Mouse (Mus musculus) megakaryocyte, embryonic 14.5 days (primary cell): ENCODE measurements around the gene March6.

Source experiments
- FLI1 ChIP-seq: IDR thresholded peaks from 2 replicates; pipeline ENCODE4 v1.6.1; 2012; ENCODE audit warnings: low read length, inconsistent platforms, mixed read lengths
- GATA1 ChIP-seq: IDR thresholded peaks from 3 replicates; pipeline ENCODE4 v1.6.1; 2012; ENCODE audit warnings: mixed read lengths, low read length, inconsistent platforms, borderline replicate concordance

DNA sequence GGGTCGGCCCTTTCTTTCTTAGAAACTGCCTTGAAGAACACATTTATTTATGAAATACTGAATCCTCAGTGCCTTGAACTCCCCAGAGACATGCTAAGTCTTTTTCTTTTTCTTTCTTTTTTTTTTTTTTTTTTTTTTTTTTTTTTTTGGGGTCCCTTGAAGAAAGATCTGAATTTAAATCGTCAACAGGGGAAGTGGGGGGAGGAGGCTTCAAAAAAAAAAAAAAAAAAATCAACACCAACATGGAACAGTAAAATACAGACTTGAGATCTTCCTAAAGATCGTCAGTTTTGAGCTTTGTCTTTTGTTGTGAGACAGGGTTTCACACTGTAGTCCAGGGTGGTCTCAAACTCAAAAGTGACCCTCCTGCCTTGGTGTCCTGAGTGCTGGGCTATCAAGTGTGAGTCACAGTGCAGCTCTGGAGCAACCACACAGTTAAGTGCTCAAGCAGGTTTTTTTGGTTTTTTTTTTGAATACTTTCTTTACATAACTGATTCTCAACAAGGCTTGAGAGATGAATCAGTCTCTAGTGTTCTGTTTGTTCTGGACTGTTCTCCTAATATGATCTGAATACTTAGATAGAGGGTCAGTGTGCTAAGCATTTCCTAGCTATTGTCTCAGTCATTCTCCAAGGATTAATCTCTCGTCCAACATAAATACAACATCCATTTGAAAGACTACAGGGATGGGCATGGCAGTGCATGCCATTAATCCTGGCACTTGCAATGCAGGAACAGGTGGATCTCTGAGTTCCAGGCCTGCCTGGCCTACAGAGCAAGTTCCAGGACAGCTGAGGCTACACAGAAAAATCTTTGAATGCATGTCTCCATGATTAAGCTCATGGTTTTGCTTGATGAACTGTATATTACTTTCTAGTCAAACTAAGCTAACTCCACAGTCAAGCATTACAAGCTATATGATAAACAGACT lies 57.9 kb downstream of the March6 start:
- TF ChIP-seq GATA1 (no peak), FLI1 (no peak)
